Mouse (Mus musculus) midbrain, postnatal 0 days (tissue): ENCODE data around the gene Csrnp1. TPM values are rescaled to one million over a fixed set of nuclear protein-coding genes. Genes with fewer than 3 reads are reported as not detected.

Source experiments
- ATAC-seq: fragments of 200-750 bp; cut with Nextera tagmentation; 2 replicates; pipeline ENCODE4 v1.8.0; 2017; ENCODE audit warnings: moderate number of reproducible peaks, mild to moderate bottlenecking, moderate TSS enrichment, moderate library complexity; ENCODE audit not compliant: low FRiP score
- DNase-seq: peaks from one replicate; pipeline ENCODE4 v3.0.0-alpha.2; 2015; ENCODE audit warnings: low spot score
- H3K27ac ChIP-seq: fragments of 300-500 bp; sonication (generic); 2 replicates; pipeline ENCODE4 v1.5.1; 2014; ENCODE audit warnings: low read depth, mild to moderate bottlenecking, low read length, mixed read lengths
- H3K27me3 ChIP-seq: fragments of 300-500 bp; sonication (generic); 2 replicates; pipeline ENCODE4 v1.6.1; 2014; ENCODE audit warnings: low read length, control low read depth, mixed read lengths; ENCODE audit not compliant: insufficient read depth
- H3K36me3 ChIP-seq: fragments of 300-500 bp; sonication (generic); 2 replicates; pipeline ENCODE4 v1.6.1; 2014; ENCODE audit warnings: low read length, control low read depth, mixed read lengths; ENCODE audit not compliant: insufficient read depth
- H3K4me1 ChIP-seq: fragments of 300-500 bp; sonication (generic); 2 replicates; pipeline ENCODE4 v1.6.1; 2014; ENCODE audit warnings: mild to moderate bottlenecking, control low read depth, antibody characterized with exemption, low read length, mixed read lengths; ENCODE audit not compliant: insufficient read depth
- H3K4me2 ChIP-seq: fragments of 300-500 bp; sonication (generic); 2 replicates; pipeline ENCODE4 v1.6.1; 2014; ENCODE audit warnings: low read depth, mild to moderate bottlenecking, low read length, mixed read lengths; ENCODE audit not compliant: poor library complexity, severe bottlenecking
- H3K4me3 ChIP-seq: fragments of 300-500 bp; sonication (generic); 2 replicates; pipeline ENCODE4 v1.5.1; 2014; ENCODE audit warnings: low read depth, mild to moderate bottlenecking, low read length, moderate library complexity
- H3K9ac ChIP-seq: fragments of 300-500 bp; sonication (generic); replicated peaks from 2 replicates; pipeline ENCODE4 v1.6.1; 2014; ENCODE audit warnings: mild to moderate bottlenecking, low read length, moderate library complexity, mixed read lengths; ENCODE audit not compliant: poor library complexity, severe bottlenecking
- H3K9me3 ChIP-seq: fragments of 300-500 bp; sonication (generic); 2 replicates; pipeline ENCODE4 v1.6.1; 2016; ENCODE audit warnings: low read length, control low read depth
- CTCF ChIP-seq: IDR thresholded peaks from 2 replicates; pipeline ENCODE4 v1.5.1; 2016; ENCODE audit warnings: antibody characterized with exemption, mild to moderate bottlenecking
- WGBS: fragments of 180-500 bp; shearing (Covaris S2); extraction: QIAGEN DNeasy Blood & Tissue Kit; methylation state at CpG from one replicate; pipeline ENCODE4 v1.1.7; 2014; 5-methylcytosine and 5-hydroxymethylcytosine counted together
- polyA plus RNA-seq: library from polyadenylated mRNA; unstranded; fragments of >200 nt; fragmentation: Nextera tagmentation; extraction: Ambion mirVana; gene quantifications from 2 replicates; pipeline ENCODE4 v1.2.1, GENCODE M21; 2015
- total RNA-seq: library from RNA; depleted of rRNA; stranded (reverse); fragments of >200 nt; gene quantifications from 2 replicates; pipeline ENCODE4 v1.2.3, GENCODE M21; 2014

Csrnp1 gene
- total and polyA plus RNA-seq, 2 experiments from 2014 or later, result 1.1 to 1.7 TPM

DNA sequence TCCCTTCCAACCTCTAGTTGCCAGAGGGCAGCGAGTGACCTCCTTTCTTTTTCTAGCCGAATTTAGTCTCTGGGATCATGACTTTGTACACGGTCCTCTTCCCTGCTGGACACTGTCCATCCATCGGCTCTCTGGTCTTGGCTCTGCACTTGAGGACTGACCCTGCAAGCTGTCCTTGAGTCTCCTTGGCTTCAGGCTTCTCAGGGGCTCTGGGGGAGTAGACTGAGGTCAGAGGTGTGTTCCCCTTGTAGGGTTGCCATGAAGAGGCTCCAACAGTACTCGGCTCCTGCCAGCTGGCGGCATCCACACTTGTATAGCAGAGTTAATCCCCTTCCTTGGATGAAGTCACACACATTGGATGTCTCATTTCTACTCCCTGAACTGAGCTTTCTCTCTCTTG is 15.2 kb upstream of the Csrnp1 start:
- Histone ChIP-seq H3K4me1 (0 out of 2 replicates have a peak, but pooled peaks cover 3% of the 10 kb centered on the region), H3K4me3 (no peak overlapping the region), H3K9me3 (no peaks in the 10 kb centered on the region), H3K9ac (no peak overlapping the region), H3K36me3 (no peaks in the 10 kb centered on the region), H3K4me2 (no peak overlapping the region), H3K27me3 (no peaks in the 10 kb centered on the region), H3K27ac (no peak overlapping the region)
- no peak for TF ChIP-seq CTCF
- no peak for DNase-seq
- ATAC-seq, result no peak
- WGBS, result 54% methylated on average over 6 of the region's 6 CpGs

GRCm38 (mm10) chr9:119998776-119999175 is 14.3 kb upstream of the Csrnp1 start:
- Histone ChIP-seq H3K27me3 (no peaks in the 10 kb centered on the region), H3K4me2 (no peak overlapping the region), H3K4me1 (0 out of 2 replicates have a peak, but pooled peaks cover 3% of the 10 kb centered on the region), H3K4me3 (no peak overlapping the region), H3K9me3 (no peaks in the 10 kb centered on the region), H3K9ac (no peak overlapping the region), H3K27ac (no peak overlapping the region), H3K36me3 (no peaks in the 10 kb centered on the region)
- ATAC-seq (no peak), DNase-seq (no peak)
- TF ChIP-seq CTCF, result no peak
- 50% methylated on average over 1 of the region's 1 CpGs for WGBS

- DNase-seq (no peak), ATAC-seq (no peak)
- no peak for TF ChIP-seq CTCF
- Histone ChIP-seq H3K9me3 (no peaks in the 10 kb centered on the region), H3K4me3 (no peak overlapping the region), H3K27me3 (no peaks in the 10 kb centered on the region), H3K4me1 (no peaks in the 10 kb centered on the region), H3K4me2 (no peak overlapping the region), H3K36me3 (no peaks in the 10 kb centered on the region), H3K9ac (no peak overlapping the region), H3K27ac (no peak overlapping the region)
- WGBS, result 92% methylated on average over 4 of the region's 4 CpGs
These were observed 11.6 kb upstream of the Csrnp1 start for GRCm38 (mm10) chr9:119996080-119996479.

- Histone ChIP-seq H3K4me1 (no peaks in the 10 kb centered on the region), H3K27me3 (no peaks in the 10 kb centered on the region), H3K9ac (no peak overlapping the region), H3K9me3 (no peaks in the 10 kb centered on the region), H3K4me3 (no peak overlapping the region), H3K36me3 (no peaks in the 10 kb centered on the region), H3K4me2 (no peak overlapping the region), H3K27ac (no peak overlapping the region)
- WGBS, result 78% methylated on average over 7 of the region's 7 CpGs
- DNase-seq (no peak), ATAC-seq (no peak)
- no peak for TF ChIP-seq CTCF
These were observed 9.7 kb upstream of the Csrnp1 start for GRCm38 (mm10) chr9:119994207-119994606.

DNA sequence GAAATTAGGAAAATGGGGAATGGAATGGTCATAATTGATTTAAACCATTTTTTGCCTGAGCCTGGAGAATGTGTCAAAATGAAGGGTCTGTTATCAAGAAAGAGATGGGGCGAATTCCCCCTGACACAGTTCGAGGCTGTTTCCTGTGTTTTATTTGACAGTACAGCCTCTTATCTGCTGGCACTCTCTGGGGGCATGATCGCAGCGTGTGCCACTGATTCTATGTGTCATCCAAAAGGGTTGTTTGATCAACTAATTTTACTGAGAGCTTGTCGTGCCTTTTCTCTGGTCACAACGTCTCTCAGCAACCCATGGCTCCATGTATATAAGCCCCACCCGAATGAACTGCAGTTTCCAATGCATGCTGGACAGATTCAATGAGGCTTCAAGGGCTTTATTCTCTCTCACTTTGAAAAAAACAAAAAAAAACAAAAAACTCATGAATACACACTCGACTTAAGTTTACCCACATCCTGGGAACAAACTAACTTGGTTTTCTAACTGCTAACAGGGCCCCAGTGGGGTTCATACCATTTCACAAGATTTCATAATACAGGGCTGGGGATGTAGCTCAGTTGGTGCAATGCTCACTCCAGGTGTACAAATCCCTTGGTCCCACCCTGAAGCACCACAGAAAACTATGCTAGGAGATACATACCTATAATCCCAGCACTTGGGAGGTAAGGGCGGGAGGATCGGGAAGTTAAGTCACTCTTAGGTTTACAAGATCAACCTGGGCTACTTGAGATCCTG is 8.8 kb upstream of the Csrnp1 start:
- no peaks in the 10 kb centered on the region for H3K9me3 ChIP-seq
- no peak overlapping the region for H3K27ac ChIP-seq
- H3K36me3 ChIP-seq, result no peaks in the 10 kb centered on the region
- no peak overlapping the region for H3K4me2 ChIP-seq
- WGBS, result 72% methylated on average over 10 of the region's 10 CpGs
- ATAC-seq (no peak), DNase-seq (no peak)
- H3K4me3 ChIP-seq, result no peak overlapping the region
- TF ChIP-seq CTCF, result no peak
- H3K4me1 ChIP-seq, result no peaks in the 10 kb centered on the region
- no peaks in the 10 kb centered on the region for H3K27me3 ChIP-seq
- no peak overlapping the region for H3K9ac ChIP-seq

- no peak for TF ChIP-seq CTCF
- H3K27ac ChIP-seq, result no peak overlapping the region
- no peak for ATAC-seq
- DNase-seq, result no peak
- H3K36me3 ChIP-seq, result no peaks in the 10 kb centered on the region
- H3K4me2 ChIP-seq, result no peak overlapping the region
- H3K27me3 ChIP-seq, result no peaks in the 10 kb centered on the region
- no peak overlapping the region for H3K4me3 ChIP-seq
- H3K9me3 ChIP-seq, result no peaks in the 10 kb centered on the region
- H3K4me1 ChIP-seq, result no peaks in the 10 kb centered on the region
- 15% methylated on average over 5 of the region's 5 CpGs for WGBS
- no peak overlapping the region for H3K9ac ChIP-seq
These were observed 6.9 kb upstream of the Csrnp1 start for GRCm38 (mm10) chr9:119991310-119991709.
